Mouse (Mus musculus): ENCODE results near the gene Lhx9.

DNA sequence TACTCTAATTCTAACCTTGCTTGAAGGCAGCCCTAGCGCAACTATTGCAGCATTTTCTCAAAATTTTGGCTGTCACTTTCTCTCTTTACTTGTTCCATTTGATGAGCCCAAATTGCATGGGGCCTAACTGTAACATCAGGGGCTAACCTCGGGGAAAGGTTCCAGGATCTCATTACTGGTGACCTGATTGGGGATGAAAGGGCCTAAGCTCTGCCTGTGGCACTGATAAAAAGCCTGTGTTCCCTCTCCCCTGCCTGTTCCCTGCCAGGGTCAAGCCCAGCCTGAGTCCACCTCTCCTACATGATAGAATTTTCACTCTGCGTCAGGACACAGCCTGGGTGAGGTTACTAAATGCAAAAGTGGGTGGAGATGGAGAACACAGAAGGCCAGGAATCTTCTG, 47.1 kb downstream of the Lhx9 start:
- TF ChIP-seq CTCF (IDR thresholded peaks at IDR 0.05; ENCODE audit: extremely low read depth, insufficient read depth, insufficient read length, insufficient replicate concordance) (no peak), POLR2A (IDR thresholded peaks at IDR 0.05; ENCODE audit: low read depth, low read length) (no peak)
